Mouse (Mus musculus) spleen, adult 2 months (tissue): Measurements from ENCODE around the gene Ppan.

Source experiments
- CTCF ChIP-seq: fragments of 200-500 bp; IDR thresholded peaks from 2 replicates; pipeline ENCODE4 v1.5.1; 2011; ENCODE audit warnings: mild to moderate bottlenecking, inconsistent platforms; ENCODE audit not compliant: insufficient read depth, insufficient read length, insufficient replicate concordance; ENCODE audit errors: extremely low read depth
- POLR2A ChIP-seq: fragments of 200-500 bp; IDR thresholded peaks from 2 replicates; pipeline ENCODE4 v1.6.1; 2011; ENCODE audit warnings: low read depth, low read length, inconsistent platforms

GRCm38 (mm10) chr9:20909948-20910347 lies 22.0 kb downstream of the Ppan start:
- no peak for TF ChIP-seq CTCF
- no peak for TF ChIP-seq POLR2A
